Mouse (Mus musculus): Measurements from ENCODE around the gene Itgal. TPM values are rescaled to one million over a fixed set of nuclear protein-coding genes. Genes with fewer than 3 reads are reported as not detected.

Gene Itgal
- polyA plus RNA-seq, 1 experiment: 0.87 TPM

GRCm38 (mm10) chr7:127272566-127272965, 23.5 kb upstream of the Itgal start:
- Histone ChIP-seq H3K4me3 (replicated peaks; ENCODE audit: insufficient read depth, low read depth, low read length) (peak overlapping the region; percentile 76), H3K27me3 (ENCODE audit: control insufficient read depth, insufficient read depth, low read length) (no peaks in the 10 kb centered on the region), H3K4me1 (ENCODE audit: control insufficient read depth, insufficient read depth, low read length) (peaks cover 9% of the 10 kb centered on the region), H3K27ac (ENCODE audit: insufficient read depth, low read length) (0 out of 2 replicates have a peak overlapping the region, but pooled peaks have one; percentile 57)
- 35% methylated on average over 15 of the region's 15 CpGs for WGBS
- no peak for DNase-seq
- TF ChIP-seq POLR2A (IDR thresholded peaks at IDR 0.05; ENCODE audit: borderline replicate concordance, insufficient read depth, low read length) (no peak), CTCF (IDR thresholded peaks at IDR 0.05; ENCODE audit: borderline replicate concordance, insufficient read depth, low read depth, low read length) (no peak)

- 4% methylated on average over 50 of the region's 50 CpGs for WGBS
- Histone ChIP-seq H3K27ac (ENCODE audit: insufficient read depth, low read length) (peak overlapping the region; percentile 57), H3K4me1 (ENCODE audit: control insufficient read depth, insufficient read depth, low read length) (peaks cover 9% of the 10 kb centered on the region), H3K27me3 (ENCODE audit: control insufficient read depth, insufficient read depth, low read length) (no peaks in the 10 kb centered on the region), H3K4me3 (replicated peaks; ENCODE audit: insufficient read depth, low read depth, low read length) (peak overlapping the region; percentile 76)
- peak; percentile 43 to 58 for DNase-seq
- TF ChIP-seq CTCF (IDR thresholded peaks at IDR 0.05; ENCODE audit: borderline replicate concordance, insufficient read depth, low read depth, low read length): no peak
- TF ChIP-seq POLR2A (IDR thresholded peaks at IDR 0.05; ENCODE audit: borderline replicate concordance, insufficient read depth, low read length): no peak
These were observed 22.7 kb upstream of the Itgal start for GRCm38 (mm10) chr7:127273118-127273923.

GRCm38 (mm10) chr7:127273925-127274789, 21.9 kb upstream of the Itgal start, which contains the start of gene Sephs2:
TSS of gene Sephs2 (minus strand) at chr7:127274055.
- Histone ChIP-seq H3K4me3 (replicated peaks; ENCODE audit: insufficient read depth, low read depth, low read length) (peak within 1 kb of the TSS; percentile 76), H3K27ac (ENCODE audit: insufficient read depth, low read length) (peak within 1 kb of the TSS; percentile 60), H3K27me3 (ENCODE audit: control insufficient read depth, insufficient read depth, low read length) (no peaks in the 10 kb centered on the region), H3K4me1 (ENCODE audit: control insufficient read depth, insufficient read depth, low read length) (peaks cover 9% of the 10 kb centered on the region)
- TF ChIP-seq CTCF (IDR thresholded peaks at IDR 0.05; ENCODE audit: borderline replicate concordance, insufficient read depth, low read depth, low read length) (no peak), POLR2A (IDR thresholded peaks at IDR 0.05; ENCODE audit: borderline replicate concordance, insufficient read depth, low read length) (peak; percentile 99)
- under 1% methylated on average over 39 of the region's 39 CpGs for WGBS
- DNase-seq: peak; percentile 96 to 99

- 73% methylated on average over 5 of the region's 5 CpGs for WGBS
- H3K27me3 ChIP-seq (ENCODE audit: control insufficient read depth, insufficient read depth, low read length): no peaks in the 10 kb centered on the region
- no peak overlapping the region for H3K27ac ChIP-seq (ENCODE audit: insufficient read depth, low read length)
- TF ChIP-seq POLR2A (IDR thresholded peaks at IDR 0.05; ENCODE audit: borderline replicate concordance, insufficient read depth, low read length) (no peak), CTCF (IDR thresholded peaks at IDR 0.05; ENCODE audit: borderline replicate concordance, insufficient read depth, low read depth, low read length) (no peak)
- no peak for DNase-seq
- H3K4me3 ChIP-seq (replicated peaks; ENCODE audit: insufficient read depth, low read depth, low read length): no peak overlapping the region
- no peaks in the 10 kb centered on the region for H3K4me1 ChIP-seq (ENCODE audit: control insufficient read depth, insufficient read depth, low read length)
These were observed 19.5 kb upstream of the Itgal start for GRCm38 (mm10) chr7:127276519-127276961.

- no peak for DNase-seq
- no peaks in the 10 kb centered on the region for H3K4me1 ChIP-seq (ENCODE audit: control insufficient read depth, insufficient read depth, low read length)
- H3K27ac ChIP-seq (ENCODE audit: insufficient read depth, low read length): no peak overlapping the region
- TF ChIP-seq POLR2A (IDR thresholded peaks at IDR 0.05; ENCODE audit: borderline replicate concordance, insufficient read depth, low read length) (no peak), CTCF (IDR thresholded peaks at IDR 0.05; ENCODE audit: borderline replicate concordance, insufficient read depth, low read depth, low read length) (no peak)
- H3K27me3 ChIP-seq (ENCODE audit: control insufficient read depth, insufficient read depth, low read length): no peaks in the 10 kb centered on the region
- H3K4me3 ChIP-seq (replicated peaks; ENCODE audit: insufficient read depth, low read depth, low read length): no peak overlapping the region
- 13% methylated on average over 8 of the region's 8 CpGs for WGBS
These were observed 17.7 kb upstream of the Itgal start for GRCm38 (mm10) chr7:127278311-127278710.

- TF ChIP-seq CTCF (IDR thresholded peaks at IDR 0.05; ENCODE audit: borderline replicate concordance, insufficient read depth, low read depth, low read length) (no peak), POLR2A (IDR thresholded peaks at IDR 0.05; ENCODE audit: borderline replicate concordance, insufficient read depth, low read length) (no peak)
- H3K4me1 ChIP-seq (ENCODE audit: control insufficient read depth, insufficient read depth, low read length): no peaks in the 10 kb centered on the region
- no peak overlapping the region for H3K27ac ChIP-seq (ENCODE audit: insufficient read depth, low read length)
- DNase-seq: no peak
- no peaks in the 10 kb centered on the region for H3K27me3 ChIP-seq (ENCODE audit: control insufficient read depth, insufficient read depth, low read length)
- no peak overlapping the region for H3K4me3 ChIP-seq (replicated peaks; ENCODE audit: insufficient read depth, low read depth, low read length)
- 64% methylated on average over 3 of the region's 3 CpGs for WGBS
These were observed 16.0 kb upstream of the Itgal start for GRCm38 (mm10) chr7:127280092-127280491.

- H3K27ac ChIP-seq (ENCODE audit: insufficient read depth, low read length): no peak overlapping the region
- TF ChIP-seq CTCF (IDR thresholded peaks at IDR 0.05; ENCODE audit: borderline replicate concordance, insufficient read depth, low read depth, low read length) (no peak), POLR2A (IDR thresholded peaks at IDR 0.05; ENCODE audit: borderline replicate concordance, insufficient read depth, low read length) (no peak)
- no peaks in the 10 kb centered on the region for H3K27me3 ChIP-seq (ENCODE audit: control insufficient read depth, insufficient read depth, low read length)
- no peak for DNase-seq
- no peaks in the 10 kb centered on the region for H3K4me1 ChIP-seq (ENCODE audit: control insufficient read depth, insufficient read depth, low read length)
- H3K4me3 ChIP-seq (replicated peaks; ENCODE audit: insufficient read depth, low read depth, low read length): no peak overlapping the region
- WGBS: 70% methylated on average over 4 of the region's 4 CpGs
These were observed 14.9 kb upstream of the Itgal start for GRCm38 (mm10) chr7:127281114-127281513.
